Mouse (Mus musculus): ENCODE data around the gene Nek7.

GRCm38 (mm10) chr1:138487569-138487968 is 132.4 kb downstream of the Nek7 start:
- TF ChIP-seq POLR2A (IDR thresholded peaks at IDR 0.05; ENCODE audit: borderline replicate concordance, insufficient read depth, low read length), result no peak
- TF ChIP-seq CTCF (IDR thresholded peaks at IDR 0.05; ENCODE audit: borderline replicate concordance, insufficient read depth, low read depth, low read length), result no peak
